Mouse (Mus musculus) bone marrow macrophage, adult 2 months (primary cell): ENCODE data around the gene Auh. TPM values are rescaled to one million over a fixed set of nuclear protein-coding genes. Genes with fewer than 3 reads are reported as not detected.

Source experiments
- H3K27ac ChIP-seq: 2 replicates; pipeline ENCODE4 v1.5.1; 2012; ENCODE audit warnings: low read depth, low read length; ENCODE audit not compliant: insufficient read depth
- H3K4me1 ChIP-seq: 2 replicates; pipeline ENCODE4 v1.6.1; 2012; ENCODE audit warnings: low read length; ENCODE audit not compliant: control insufficient read depth, insufficient read depth
- H3K4me3 ChIP-seq: 2 replicates; pipeline ENCODE4 v1.5.1; 2012; ENCODE audit warnings: mild to moderate bottlenecking, low read length, moderate library complexity; ENCODE audit not compliant: insufficient read depth
- CTCF ChIP-seq: IDR thresholded peaks from 2 replicates; pipeline ENCODE4 v1.5.1; 2012; ENCODE audit warnings: low read depth, mild to moderate bottlenecking, low read length, moderate library complexity
- POLR2A ChIP-seq: IDR thresholded peaks from 2 replicates; pipeline ENCODE4 v1.6.1; 2012; ENCODE audit warnings: mild to moderate bottlenecking, low read depth, low read length, borderline replicate concordance
- polyA plus RNA-seq: library from polyadenylated mRNA; stranded (reverse); fragments of >200 nt; gene quantifications from 2 replicates; pipeline ENCODE4 v1.2.4, GENCODE M21; 2012; ENCODE audit not compliant: missing spikeins, insufficient read depth, insufficient read length

The Auh gene
- polyA plus RNA-seq, 1 experiment, result 41.6 TPM

DNA sequence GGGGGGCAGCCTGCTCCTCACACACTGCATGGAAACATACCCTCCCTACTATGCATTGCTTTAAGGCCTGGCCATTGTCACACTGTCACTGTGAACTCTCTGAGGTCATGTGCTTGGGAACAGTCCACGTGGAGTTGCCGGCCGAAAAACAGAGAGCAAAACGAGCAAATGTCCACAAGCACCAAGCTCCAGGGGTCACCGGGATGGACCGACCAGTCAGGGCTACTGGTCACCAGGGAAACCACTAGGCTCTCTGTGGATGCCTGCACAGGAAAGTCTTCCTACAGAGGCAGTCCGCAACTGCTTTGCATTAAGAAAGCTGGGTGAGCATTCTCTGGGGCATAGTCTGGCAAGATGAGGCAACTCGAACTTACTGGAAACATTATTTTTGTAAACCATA is 82.0 kb downstream of the Auh start:
- no peak for TF ChIP-seq POLR2A
- TF ChIP-seq CTCF, result no peak
- Histone ChIP-seq H3K27ac (no peak overlapping the region), H3K4me3 (no peak overlapping the region), H3K4me1 (peaks cover 10% of the 10 kb centered on the region)

DNA sequence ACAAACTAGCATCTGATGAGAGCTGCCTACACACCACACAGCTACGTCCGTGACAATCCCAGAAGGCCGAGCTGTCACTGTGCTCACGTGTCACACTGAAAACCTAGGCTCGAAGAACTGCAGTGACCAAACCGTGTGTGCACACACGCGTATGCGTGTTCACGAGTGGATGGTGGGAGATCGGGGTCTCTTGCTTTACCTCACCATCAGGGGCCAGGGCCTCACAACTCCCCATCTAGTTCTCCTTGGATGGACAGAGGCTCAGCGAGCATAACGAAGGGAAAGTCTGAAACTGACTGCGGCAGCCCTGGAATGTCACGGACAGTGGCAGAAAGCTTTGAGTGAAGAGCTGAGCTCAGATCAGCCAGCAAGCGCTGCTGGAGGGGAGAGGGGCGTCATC is 82.4 kb downstream of the Auh start:
- Histone ChIP-seq H3K4me3 (no peak overlapping the region), H3K4me1 (peaks cover 10% of the 10 kb centered on the region), H3K27ac (no peak overlapping the region)
- TF ChIP-seq POLR2A, result no peak
- no peak for TF ChIP-seq CTCF

DNA sequence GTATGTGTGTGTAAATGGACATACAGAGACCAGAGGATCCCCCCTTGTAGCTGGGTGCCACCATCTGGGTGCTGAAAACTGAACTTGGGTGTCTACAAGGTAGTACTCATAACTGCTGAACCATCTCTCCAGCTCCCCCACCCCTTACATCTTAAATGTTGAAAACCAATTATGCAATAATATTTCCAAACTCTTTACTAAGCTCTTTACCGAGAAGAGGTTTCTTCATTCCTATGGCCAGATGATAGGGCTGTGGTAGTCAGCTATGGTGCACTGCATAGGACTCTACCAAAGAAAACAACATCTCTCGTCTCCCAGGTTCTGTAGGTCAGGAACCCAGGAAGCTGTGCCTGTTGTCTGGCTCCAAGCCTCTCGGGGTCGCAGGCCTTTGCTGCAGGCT is 83.9 kb downstream of the Auh start:
- Histone ChIP-seq H3K4me1 (peaks cover 10% of the 10 kb centered on the region), H3K27ac (no peak overlapping the region), H3K4me3 (no peak overlapping the region)
- no peak for TF ChIP-seq POLR2A
- TF ChIP-seq CTCF, result no peak

DNA sequence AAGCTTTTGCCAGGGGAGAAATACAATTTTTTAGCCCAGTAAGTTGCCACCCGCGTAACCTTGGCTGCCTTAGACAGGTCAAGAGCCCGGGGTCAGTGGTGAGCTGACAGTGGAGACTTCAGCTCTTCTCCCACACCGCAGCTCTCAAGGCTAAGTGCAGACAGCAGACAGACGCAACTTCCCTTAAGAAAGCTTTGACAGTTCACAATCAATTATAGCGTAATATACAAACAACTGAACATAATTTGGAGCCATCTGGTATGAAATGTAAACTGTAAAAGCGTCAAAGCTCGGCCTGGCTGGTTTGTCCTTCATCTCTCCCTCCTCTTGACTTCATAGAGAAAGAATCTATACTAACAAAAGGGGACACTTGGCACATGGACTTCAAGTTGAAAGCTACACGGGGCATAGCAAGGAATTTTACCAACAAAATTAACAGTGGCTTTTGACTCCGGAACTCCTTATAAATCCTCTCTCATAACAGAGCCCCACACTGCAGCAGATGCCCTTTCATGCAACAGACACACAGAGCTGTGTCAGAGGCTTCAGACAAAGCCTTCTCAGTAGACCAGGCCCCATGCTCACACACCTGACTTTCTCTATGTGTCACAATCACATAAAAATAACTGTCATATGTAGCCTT is 85.8 kb downstream of the Auh start:
- no peak overlapping the region for H3K27ac ChIP-seq
- TF ChIP-seq CTCF, result no peak
- no peak for TF ChIP-seq POLR2A
- H3K4me1 ChIP-seq, result peaks cover 5% of the 10 kb centered on the region; the same call in 1 of the 2 replicates
- H3K4me3 ChIP-seq, result no peak overlapping the region

DNA sequence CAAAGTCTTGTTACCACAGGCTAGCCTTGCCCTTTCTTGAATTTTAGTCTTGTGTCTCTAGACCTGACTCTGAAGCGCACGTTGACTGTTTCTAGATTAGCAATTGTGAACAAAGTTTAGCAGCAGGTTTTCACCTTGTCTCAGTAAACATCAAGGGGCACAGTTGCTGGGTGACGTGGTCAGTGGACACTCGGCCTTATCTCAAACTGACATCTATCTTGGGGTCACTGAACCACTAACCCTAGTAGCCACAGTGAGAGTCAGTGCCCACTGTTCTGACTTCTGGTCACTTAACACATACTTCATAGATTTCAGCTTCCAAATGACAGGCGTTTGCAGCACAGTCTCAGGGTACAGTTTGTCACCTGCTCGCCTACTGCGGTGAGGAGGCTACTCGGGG is 93.2 kb downstream of the Auh start:
- Histone ChIP-seq H3K4me1 (no peaks in the 10 kb centered on the region), H3K27ac (no peak overlapping the region)
- TF ChIP-seq POLR2A (no peak), CTCF (no peak)

DNA sequence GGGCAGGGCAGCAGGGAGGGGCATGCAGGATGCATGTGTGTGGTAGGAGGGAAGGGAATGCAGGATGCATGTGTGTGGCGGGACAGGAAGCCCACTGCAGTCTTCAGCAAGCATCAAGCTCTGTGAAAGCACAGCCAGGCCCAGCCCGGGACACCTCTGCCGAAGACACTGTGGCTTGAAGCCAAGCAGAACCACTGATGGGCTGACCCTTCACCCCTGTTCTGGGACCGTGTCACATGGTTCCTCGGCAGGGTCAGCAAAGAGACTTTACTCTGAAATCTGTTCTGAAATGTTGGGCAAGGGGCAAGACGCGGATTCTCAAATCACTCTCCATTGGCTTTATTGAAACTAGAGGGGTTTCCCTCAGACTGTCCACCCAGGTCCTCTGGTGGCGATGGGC is 94.9 kb downstream of the Auh start:
- no peaks in the 10 kb centered on the region for H3K4me1 ChIP-seq
- no peak overlapping the region for H3K27ac ChIP-seq
- no peak overlapping the region for H3K4me3 ChIP-seq
- TF ChIP-seq CTCF (no peak), POLR2A (no peak)

More for the DNA sequence above, 93.2 kb downstream of the Auh start:
- H3K4me3 ChIP-seq, result no peak overlapping the region

DNA sequence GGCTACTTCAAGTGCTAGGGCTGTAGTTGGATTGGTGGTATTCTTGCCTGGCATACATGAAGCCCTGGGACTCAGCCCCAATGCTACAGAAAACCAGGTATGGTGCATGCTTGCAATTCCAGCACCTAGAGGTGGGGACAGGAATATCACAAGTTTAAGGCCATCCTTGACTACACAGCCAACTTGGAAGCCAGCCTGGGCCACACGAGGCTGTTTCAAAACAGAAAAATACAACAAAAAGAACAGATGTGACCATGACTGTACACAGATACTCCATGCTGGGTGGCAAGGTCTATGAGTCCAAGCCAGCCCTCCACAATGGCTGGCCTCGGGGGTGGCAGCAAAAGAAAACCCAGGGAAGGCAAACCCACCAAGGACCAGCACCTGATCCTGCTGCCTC is 95.7 kb downstream of the Auh start:
- no peak for TF ChIP-seq CTCF
- TF ChIP-seq POLR2A, result no peak
- Histone ChIP-seq H3K4me3 (no peak overlapping the region), H3K4me1 (peaks cover 2% of the 10 kb centered on the region), H3K27ac (no peak overlapping the region)

DNA sequence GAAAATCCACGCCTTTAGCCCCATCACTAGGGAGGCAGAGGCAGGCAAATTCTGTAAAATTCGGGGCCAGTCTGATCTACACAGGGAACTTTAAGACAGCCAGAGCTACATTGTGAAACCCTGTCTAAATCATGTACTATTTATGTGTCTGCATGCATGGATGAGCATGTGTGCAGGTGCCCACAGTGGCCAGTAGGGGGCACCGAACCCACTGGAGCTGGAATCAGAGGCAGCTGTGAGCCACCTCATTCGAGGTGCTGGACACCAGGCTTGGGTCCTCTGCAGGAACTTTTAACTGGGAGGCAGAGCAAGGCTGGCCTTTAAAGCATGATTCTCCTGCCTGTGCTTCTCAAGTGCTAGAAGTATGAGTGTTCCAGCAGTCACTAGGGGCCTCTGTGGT is 96.3 kb downstream of the Auh start:
- TF ChIP-seq CTCF (peak; percentile 57), POLR2A (no peak)
- Histone ChIP-seq H3K4me1 (peaks cover 7% of the 10 kb centered on the region), H3K27ac (no peak overlapping the region), H3K4me3 (no peak overlapping the region)

DNA sequence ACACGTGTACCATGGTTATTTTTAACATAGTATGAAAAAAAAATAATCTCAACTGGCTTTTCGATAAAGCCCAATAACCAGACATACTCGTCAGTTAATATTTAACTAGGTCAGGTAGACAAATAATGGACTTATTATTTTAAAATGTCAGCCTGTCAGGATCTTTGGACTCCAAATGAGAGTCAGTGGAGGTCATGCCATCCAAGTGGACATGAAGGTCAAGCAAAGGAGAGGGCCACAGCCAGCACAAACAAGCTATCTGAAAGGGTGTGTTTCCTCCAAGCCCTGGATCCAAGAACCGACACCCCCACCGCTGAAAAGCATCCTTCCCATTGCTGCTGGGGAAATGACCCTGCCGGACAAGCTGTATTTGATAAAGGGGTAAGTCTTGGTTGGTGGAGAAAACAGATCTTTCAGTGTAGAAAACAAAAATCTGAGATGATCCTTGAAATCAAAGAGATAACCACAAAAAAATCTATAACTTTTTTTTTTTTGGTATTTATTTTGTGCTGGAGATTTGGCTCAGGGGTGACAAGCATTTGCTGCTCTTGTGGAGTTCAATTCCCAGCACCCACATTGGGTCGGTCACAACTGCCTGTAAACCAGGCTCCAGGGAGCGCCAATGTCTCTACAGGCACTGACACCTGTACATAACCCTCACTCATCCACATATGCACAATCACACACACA is 96.9 kb downstream of the Auh start:
- Histone ChIP-seq H3K4me1 (peaks cover 13% of the 10 kb centered on the region), H3K27ac (no peak overlapping the region), H3K4me3 (no peak overlapping the region)
- TF ChIP-seq CTCF (no peak), POLR2A (no peak)

DNA sequence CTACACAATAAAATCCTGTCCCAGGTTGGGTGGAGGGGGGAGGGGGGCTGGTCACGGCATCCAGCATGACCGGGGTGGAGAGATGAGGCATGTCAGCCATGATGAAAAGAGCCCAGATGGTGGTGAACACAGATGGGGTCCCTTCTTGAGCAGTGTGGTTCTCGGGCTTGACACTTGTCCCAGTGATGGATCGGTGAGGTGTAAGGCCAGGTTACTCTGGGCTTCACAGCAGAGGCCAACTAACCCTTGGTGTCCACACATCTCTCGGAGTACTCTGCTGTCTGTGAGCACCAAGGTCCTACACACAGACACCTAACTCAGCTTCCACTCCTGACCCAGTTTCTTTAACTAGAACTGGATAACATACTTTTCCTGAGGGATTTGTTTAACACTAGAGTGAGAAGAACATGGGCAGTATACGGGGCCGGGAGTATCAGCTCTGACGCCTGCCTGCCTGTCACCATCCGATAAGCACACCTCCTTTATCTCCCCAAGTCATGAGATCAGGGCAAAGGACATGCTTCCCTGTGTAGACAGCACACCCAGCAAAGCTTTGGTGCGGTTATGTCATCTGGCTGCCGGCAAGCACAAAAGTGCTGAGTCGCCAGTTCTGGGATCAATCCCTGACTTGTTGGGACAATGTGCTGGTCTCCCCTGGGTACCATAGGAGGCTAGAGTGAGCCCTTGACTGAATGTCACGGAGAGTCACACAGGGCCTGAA is 98.3 kb downstream of the Auh start:
- H3K4me1 ChIP-seq, result peaks cover 21% of the 10 kb centered on the region
- no peak for TF ChIP-seq CTCF
- H3K4me3 ChIP-seq, result no peak overlapping the region
- H3K27ac ChIP-seq, result no peak overlapping the region

DNA sequence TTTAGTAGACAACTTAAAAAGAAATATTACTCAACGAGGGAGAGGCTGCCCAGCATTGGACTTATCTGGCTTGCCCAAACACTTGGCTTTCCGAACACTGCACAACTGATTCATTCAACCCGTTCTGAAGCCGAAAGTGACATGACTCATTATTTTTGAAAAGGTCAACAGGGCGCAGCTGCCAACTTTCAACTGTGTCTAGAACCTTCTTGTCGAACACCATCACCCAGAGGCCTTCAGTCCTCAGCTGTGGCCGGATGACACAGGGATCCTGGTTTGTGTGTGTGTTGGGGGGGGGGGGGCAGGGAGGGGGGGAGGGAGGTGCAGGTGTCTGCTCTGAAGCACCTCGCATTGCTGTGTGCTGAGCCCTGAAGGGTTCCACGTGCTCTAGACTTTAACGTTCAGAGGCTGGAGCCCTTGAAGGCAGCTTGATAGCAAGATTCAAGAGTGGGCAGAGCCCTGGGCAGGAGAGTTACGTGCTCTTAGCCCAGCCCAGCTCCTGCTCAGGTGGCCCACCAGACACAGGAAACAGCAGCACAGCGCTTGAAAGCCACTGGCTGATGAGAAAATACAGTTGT is 100.4 kb downstream of the Auh start:
- H3K4me3 ChIP-seq, result no peak overlapping the region
- TF ChIP-seq POLR2A (no peak), CTCF (no peak)
- peaks cover 32% of the 10 kb centered on the region for H3K4me1 ChIP-seq
- no peak overlapping the region for H3K27ac ChIP-seq
